Mouse (Mus musculus): ENCODE results near the gene Masp1. TPM values are rescaled to one million over a fixed set of nuclear protein-coding genes. Genes with fewer than 3 reads are reported as not detected.

Gene Masp1
- total RNA-seq, 2 experiments from 2014 or later = 13.8 to 14.5 TPM

DNA sequence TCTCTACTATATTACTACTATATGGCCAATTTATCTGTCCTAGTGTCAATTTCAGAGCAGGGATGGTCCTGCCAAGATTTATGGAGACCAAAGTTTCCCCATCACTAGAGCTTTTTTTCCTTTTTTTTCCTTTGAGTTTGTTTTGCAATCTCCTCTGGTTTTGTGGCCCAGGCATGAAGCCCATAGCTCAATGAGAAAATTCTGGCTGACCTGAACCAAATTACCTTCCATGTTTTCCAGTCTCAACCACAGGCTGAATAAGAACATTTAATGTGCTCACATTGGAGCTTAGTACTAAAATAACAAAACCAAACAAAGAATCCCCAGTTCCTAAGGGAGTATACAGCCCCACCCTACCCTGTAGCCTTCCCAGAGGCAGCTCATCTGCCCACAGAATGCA is 44.0 kb downstream of the Masp1 start:
- intact Hi-C loops (cut with DNase I) = no loop called here

DNA sequence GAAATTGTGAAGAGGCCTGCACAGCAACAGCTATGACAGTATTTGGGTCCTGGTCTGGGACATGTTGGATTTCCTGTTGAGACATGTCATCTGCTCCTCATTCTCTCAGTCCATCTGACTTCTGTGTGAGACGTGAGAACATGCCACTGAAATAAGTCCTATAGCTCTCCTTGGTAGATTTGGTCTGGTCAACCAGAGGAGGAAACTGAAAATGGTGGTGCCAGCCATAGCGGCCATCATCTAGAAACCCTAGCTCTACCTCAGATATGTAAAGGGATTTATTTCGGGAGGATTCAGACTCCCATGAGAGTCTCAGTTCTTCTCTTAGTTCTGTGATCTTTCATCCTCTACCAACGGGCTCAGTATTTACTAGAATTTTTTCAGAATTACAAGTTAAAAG is 45.0 kb downstream of the Masp1 start:
- intact Hi-C loops (cut with DNase I) = no loop called here
- DNase-seq (ENCODE audit: low spot score in 2 of 2) = no peak

More for the DNA sequence above, 44.0 kb downstream of the Masp1 start:
- no peak for DNase-seq (ENCODE audit: low spot score in 2 of 2)

GRCm38 (mm10) chr16:23472046-23472445 is 48.6 kb downstream of the Masp1 start:
- intact Hi-C loops (cut with DNase I) = no loop called here
- DNase-seq (ENCODE audit: low spot score in 2 of 2) = no peak

- no peak for DNase-seq (ENCODE audit: low spot score in 2 of 2)
These were observed 49.1 kb downstream of the Masp1 start for GRCm38 (mm10) chr16:23471551-23471950.

GRCm38 (mm10) chr16:23463671-23464347 is 56.8 kb downstream of the Masp1 start:
- no peak for DNase-seq (ENCODE audit: low spot score in 2 of 2)

More at GRCm38 (mm10) chr16:23471551-23471950, 49.1 kb downstream of the Masp1 start:
- intact Hi-C loops (cut with DNase I) = no loop called here

GRCm38 (mm10) chr16:23458906-23459588 is 61.6 kb downstream of the Masp1 start:
- DNase-seq (ENCODE audit: low spot score in 2 of 2) = no peak
- intact Hi-C loops (cut with DNase I) = no loop called here

More at GRCm38 (mm10) chr16:23463671-23464347, 56.8 kb downstream of the Masp1 start:
- intact Hi-C loops (cut with DNase I) = no loop called here

- no peak for DNase-seq (ENCODE audit: low spot score in 2 of 2)
- intact Hi-C loops (cut with DNase I) = no loop called here
These were observed 63.3 kb downstream of the Masp1 start for GRCm38 (mm10) chr16:23457338-23457737.

DNA sequence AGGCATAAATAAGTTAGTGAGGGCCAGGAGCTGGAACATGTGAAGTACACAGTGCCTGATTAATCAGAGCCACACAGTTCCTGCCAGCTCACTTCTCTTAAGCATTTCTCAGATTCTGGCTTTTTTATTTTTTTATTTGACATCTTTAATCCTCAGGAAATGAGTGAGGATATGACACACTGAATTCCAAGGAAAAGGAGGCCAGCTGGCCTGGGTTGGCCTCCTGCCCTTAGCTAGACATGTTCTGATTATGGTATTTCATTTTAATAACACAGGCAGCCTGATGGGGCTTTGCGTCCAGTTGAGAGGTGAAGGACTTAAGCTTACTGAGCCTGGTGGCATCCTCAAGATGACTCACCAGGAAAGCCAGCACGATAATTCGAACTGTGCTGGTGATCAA is 64.1 kb downstream of the Masp1 start:
- intact Hi-C loops (cut with DNase I) = no loop called here
- no peak for DNase-seq (ENCODE audit: low spot score in 2 of 2)

- intact Hi-C loops (cut with DNase I) = no loop called here
- peak in 1 of 2 experiments; percentile 50 for DNase-seq (ENCODE audit: low spot score in 2 of 2)
These were observed 66.2 kb downstream of the Masp1 start for GRCm38 (mm10) chr16:23454376-23454775.

DNA sequence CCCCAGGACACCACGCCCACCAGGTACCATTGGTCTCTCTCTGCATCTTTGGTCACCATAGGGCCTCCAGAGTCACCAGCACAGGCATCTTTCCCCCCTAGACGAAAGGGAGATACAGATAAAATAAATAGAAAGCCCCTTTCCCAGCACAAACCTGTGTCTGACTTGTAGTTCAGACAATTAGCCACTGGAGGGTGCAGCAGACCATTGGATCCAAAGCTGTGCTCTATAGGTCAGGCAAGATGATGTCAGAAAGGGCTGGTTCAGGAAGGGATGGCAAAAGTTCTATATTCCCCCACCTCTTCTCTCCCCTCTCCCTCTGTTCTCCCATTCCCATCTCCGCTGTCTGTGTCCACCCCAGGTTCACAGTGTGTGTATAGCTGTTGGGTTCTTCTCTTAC is 68.1 kb downstream of the Masp1 start:
- DNase-seq (ENCODE audit: low spot score in 2 of 2) = peak; percentile 51 to 65
- intact Hi-C loops (cut with DNase I) = loop anchor here (2.0 kb wide), 2 partner anchors 96 to 446 kb away; no protein-coding TSS in a partner anchor

DNA sequence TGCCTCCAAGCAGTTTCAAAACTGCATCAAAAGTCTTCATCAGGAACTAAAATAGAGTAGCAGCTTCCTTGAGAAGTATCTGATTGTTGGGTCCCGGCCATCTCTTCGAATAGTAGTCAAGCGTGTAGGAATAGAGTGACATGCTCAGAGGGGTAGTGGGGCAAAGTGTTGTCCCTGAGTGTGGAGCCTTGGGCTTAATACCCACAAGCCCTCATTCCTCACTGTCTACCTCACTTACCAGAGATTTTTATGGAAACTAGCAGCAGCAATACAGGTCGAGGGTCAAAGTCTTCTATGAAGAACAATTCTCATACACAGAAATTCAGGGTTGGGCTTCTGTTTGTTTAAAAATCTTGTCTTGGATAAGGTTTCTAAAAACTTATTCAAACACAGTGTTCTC is 69.8 kb downstream of the Masp1 start:
- intact Hi-C loops (cut with DNase I) = no loop called here
- no peak for DNase-seq (ENCODE audit: low spot score in 2 of 2)

GRCm38 (mm10) chr16:23449946-23450345 is 70.7 kb downstream of the Masp1 start:
- no peak for DNase-seq (ENCODE audit: low spot score in 2 of 2)
- intact Hi-C loops (cut with DNase I) = no loop called here

DNA sequence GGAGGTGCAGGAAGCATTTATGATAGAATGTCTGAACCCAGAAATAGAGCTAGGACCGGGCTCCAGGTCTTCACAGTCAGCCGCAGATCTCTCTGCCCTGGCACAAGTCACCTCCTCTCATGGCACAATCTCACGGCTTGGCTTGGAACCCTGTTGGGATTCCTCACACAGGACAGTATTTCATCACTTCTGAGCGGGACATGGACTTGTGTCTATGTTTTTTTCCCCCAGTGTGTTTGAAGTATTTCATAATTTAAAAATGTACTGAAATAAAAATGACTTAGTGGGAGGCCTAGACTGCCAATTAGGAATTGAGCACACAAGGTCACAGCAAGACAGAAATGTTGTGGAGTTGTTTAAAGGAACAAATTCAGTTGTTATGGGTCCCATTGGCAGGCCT is 76.4 kb downstream of the Masp1 start:
- intact Hi-C loops (cut with DNase I) = no loop called here
- DNase-seq (ENCODE audit: low spot score in 2 of 2) = no peak

DNA sequence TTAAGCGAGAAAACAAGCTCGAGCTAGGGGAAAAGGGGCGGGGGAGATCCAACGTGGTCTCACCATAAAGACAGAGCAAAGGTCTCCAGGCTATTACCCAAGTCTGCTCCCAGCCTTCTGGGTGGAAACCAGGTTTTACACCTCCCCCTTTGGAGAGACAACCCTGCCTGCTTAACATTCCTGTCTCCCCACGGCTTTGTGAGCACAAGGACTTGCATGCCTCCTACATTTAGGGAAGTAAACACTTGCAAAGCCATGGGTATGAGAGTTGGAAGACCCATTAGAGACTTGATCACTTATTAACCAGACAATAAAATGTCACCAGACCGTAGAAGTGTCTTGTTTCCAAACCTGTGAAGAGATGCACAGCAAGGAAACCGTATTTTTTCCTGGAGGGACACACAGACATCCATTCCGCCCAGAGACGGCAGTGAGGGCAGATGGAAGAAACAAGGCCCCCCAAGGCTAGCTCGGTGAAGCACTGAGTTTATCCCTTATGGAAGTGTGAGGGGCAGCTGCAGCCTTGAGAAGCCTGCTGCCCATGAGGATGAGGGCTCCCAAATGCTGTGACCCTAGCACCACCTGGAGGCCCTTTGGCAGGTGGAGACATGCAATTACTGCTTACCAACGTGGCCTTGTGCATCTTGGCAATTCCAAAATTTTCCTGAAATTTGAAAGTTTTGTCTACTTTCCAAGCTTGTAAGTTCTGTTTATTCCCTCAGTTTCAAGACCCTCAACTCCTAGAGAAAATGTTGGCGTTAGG is 83.0 kb downstream of the Masp1 start:
- intact Hi-C loops (cut with DNase I) = no loop called here
- no peak for DNase-seq (ENCODE audit: low spot score in 2 of 2)

- no peak for DNase-seq (ENCODE audit: low spot score in 2 of 2)
- intact Hi-C loops (cut with DNase I) = no loop called here
These were observed 90.6 kb downstream of the Masp1 start for GRCm38 (mm10) chr16:23429991-23430390.

DNA sequence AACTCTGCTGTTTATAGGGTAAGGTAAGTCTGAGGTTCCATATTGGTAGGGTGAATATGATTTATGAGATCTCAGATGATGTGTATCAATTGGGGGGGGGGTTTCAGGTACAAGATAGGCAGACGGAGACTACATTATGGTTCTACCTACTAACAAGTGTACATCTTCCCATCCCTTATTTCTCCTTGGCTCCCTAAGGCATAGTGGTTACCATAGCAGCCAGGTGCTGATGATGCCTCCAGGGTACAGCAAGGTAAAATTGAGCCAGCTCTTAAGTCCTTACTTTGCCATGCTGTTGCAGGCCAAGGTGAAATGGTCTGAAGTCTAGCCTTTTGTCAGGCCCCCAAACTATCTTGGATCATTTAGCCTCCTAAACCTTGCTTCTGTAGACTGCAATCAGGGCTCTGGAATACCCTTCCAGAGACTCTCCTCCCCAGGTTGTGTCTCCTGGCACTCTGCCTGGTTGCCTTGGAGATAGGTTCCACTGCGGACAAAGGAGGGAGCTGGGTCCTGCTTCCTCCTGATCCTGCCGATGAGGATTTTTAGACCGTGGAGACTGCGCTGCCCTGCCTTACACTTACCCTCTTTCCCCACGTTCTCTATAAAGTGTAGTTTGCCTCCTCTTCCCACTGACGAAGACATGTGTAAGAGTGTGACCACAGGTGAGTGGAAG is 91.8 kb downstream of the Masp1 start, which contains the start of gene Rtp1:
TSS of gene Rtp1 (plus strand) at position 487 of the 673 bp plus-strand sequence.
- intact Hi-C loops (cut with DNase I) = no loop called here
- no peak for DNase-seq (ENCODE audit: low spot score in 2 of 2)

GRCm38 (mm10) chr16:23427701-23428100 is 92.9 kb downstream of the Masp1 start:
- no peak for DNase-seq (ENCODE audit: low spot score in 2 of 2)
- intact Hi-C loops (cut with DNase I) = no loop called here

DNA sequence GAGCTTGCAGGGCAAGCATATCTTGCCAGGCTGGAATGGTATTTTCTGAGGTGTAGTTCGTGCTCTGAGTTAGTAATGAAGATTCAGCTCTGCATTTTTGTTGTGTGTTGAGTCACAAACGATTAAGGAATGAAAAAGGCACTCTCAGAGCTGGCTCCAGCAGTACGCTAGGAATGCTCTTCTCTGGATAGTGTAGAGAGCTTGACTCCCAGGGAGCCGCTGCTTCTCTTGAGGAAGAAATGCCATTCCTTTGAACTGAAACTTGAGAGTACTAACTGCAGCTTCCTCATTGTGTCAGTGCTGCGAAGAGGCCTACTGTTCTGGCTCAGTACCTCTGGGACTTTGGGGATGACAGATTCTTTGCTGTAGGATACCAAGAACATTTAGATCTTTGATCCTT is 96.8 kb downstream of the Masp1 start:
- intact Hi-C loops (cut with DNase I) = no loop called here
- DNase-seq (ENCODE audit: low spot score in 2 of 2) = no peak

DNA sequence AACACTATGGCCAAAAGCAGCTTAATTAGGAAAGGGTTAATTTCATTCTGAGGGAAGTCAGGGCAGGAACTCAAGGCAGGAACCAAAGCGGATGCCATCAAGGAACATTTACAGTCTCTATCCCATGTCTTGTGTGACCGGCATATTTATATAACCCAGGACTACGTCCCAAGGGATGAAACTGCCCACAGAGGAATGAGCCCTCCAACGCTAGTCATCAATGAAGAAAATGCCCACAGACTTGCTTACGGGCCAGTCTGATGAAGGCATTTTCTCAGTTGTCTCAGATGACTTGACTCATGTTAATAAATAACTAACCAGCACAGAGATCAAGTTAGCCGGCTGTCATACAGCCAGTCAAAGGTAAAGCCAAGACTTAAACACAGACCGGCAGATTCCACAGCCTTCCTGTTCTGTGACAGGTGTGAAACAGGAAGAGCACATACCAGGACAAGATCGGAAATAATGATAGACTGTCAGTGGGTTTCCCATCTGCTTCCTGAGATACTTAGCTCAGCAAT is 101.0 kb downstream of the Masp1 start:
- intact Hi-C loops (cut with DNase I) = no loop called here
- no peak for DNase-seq (ENCODE audit: low spot score in 2 of 2)

Measured in left cerebral cortex, postnatal 25 days (tissue).